Mouse (Mus musculus): ENCODE results near the gene Tmtc4.

Tmtc4 gene

GRCm38 (mm10) chr14:122983226-122984215 lies at the start of gene Tmtc4:
Gene Tmtc4, minus strand, starts transcription at chr14:122984035.
- peak; percentile 95 for DNase-seq (ENCODE audit: low spot score)

GRCm38 (mm10) chr14:123032435-123032834 lies 48.6 kb upstream of the Tmtc4 start:
- no peak for DNase-seq (ENCODE audit: low spot score)

- no peak for DNase-seq (ENCODE audit: low spot score)
These were observed 44.0 kb upstream of the Tmtc4 start for GRCm38 (mm10) chr14:123027876-123028275.

GRCm38 (mm10) chr14:123022981-123023380 lies 39.1 kb upstream of the Tmtc4 start:
- no peak for DNase-seq (ENCODE audit: low spot score)

- DNase-seq (ENCODE audit: low spot score): no peak
These were observed 32.5 kb upstream of the Tmtc4 start for GRCm38 (mm10) chr14:123016310-123016709.

- DNase-seq (ENCODE audit: low spot score): no peak
These were observed 31.9 kb upstream of the Tmtc4 start for GRCm38 (mm10) chr14:123015687-123016086.

- no peak for DNase-seq (ENCODE audit: low spot score)
These were observed 25.5 kb upstream of the Tmtc4 start for GRCm38 (mm10) chr14:123009108-123010018.

GRCm38 (mm10) chr14:123008672-123009071 lies 24.8 kb upstream of the Tmtc4 start:
- DNase-seq (ENCODE audit: low spot score): no peak

GRCm38 (mm10) chr14:123003715-123004114 lies 19.9 kb upstream of the Tmtc4 start:
- no peak for DNase-seq (ENCODE audit: low spot score)

- DNase-seq (ENCODE audit: low spot score): no peak
These were observed 17.6 kb upstream of the Tmtc4 start for GRCm38 (mm10) chr14:123001391-123001790.

GRCm38 (mm10) chr14:122997465-122997864 lies 13.6 kb upstream of the Tmtc4 start:
- no peak for DNase-seq (ENCODE audit: low spot score)

- no peak for DNase-seq (ENCODE audit: low spot score)
These were observed 10.1 kb upstream of the Tmtc4 start for GRCm38 (mm10) chr14:122993935-122994334.

- no peak for DNase-seq (ENCODE audit: low spot score)
These were observed 9.1 kb upstream of the Tmtc4 start for GRCm38 (mm10) chr14:122992937-122993336.

- no peak for DNase-seq (ENCODE audit: low spot score)
These were observed 6.8 kb upstream of the Tmtc4 start for GRCm38 (mm10) chr14:122990521-122991052.

- no peak for DNase-seq (ENCODE audit: low spot score)
These were observed 2.6 kb upstream of the Tmtc4 start for GRCm38 (mm10) chr14:122986404-122986803.

GRCm38 (mm10) chr14:122982571-122983225 lies 1.1 kb downstream of the Tmtc4 start:
- DNase-seq (ENCODE audit: low spot score): no peak

- no peak for DNase-seq (ENCODE audit: low spot score)
These were observed 1.9 kb downstream of the Tmtc4 start for GRCm38 (mm10) chr14:122981831-122982485.

- peak; percentile 29 for DNase-seq (ENCODE audit: low spot score)
These were observed 5.0 kb downstream of the Tmtc4 start for GRCm38 (mm10) chr14:122978871-122979270.

- no peak for DNase-seq (ENCODE audit: low spot score)
These were observed 6.1 kb downstream of the Tmtc4 start for GRCm38 (mm10) chr14:122977797-122978140.

- DNase-seq (ENCODE audit: low spot score): no peak
These were observed 6.6 kb downstream of the Tmtc4 start for GRCm38 (mm10) chr14:122977056-122977796.
